In the genomic region with DNA sequence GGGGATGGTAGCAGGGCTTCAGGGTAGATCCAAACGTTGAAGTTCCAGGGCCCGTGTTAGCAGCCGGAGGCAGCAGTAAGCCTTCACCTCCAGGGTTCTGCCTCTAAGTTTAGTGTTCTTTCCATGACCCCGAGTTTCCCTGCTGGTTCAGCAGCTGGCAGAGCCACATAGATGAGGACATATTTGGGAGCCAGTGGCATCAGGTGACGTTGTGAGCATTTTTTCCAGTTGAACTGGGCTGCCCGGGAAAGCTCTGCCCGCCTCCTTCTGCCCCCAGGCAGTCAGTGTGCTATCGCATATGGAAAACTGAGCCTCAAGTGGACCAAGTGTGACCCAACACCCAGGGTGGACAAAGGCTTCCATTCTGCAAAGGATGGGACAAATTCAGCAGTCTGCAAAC, we compare ENCODE assay signal across 18 mouse cellular contexts. TPM values are rescaled to one million over a fixed set of nuclear protein-coding genes. Genes with fewer than 3 reads are reported as not detected.
"Had no signal": no experiment of that assay in that cellular context is flagged by ENCODE, and none has a peak within 500 bp of the region (broad histone marks: within the 10 kb centered on the region; RNA-seq: fewer than 3 reads in every experiment).

No protein-coding gene starts in this region.

- H3K4me3 ChIP-seq: left cerebral cortex, adult 2 months; liver, embryonic 13.5 days; midbrain, embryonic 12.5 days; midbrain, embryonic 15.5 days; neural tube, embryonic 12.5 days; neural tube, embryonic 15.5 days; stomach, embryonic 15.5 days had no signal

- H3K9ac ChIP-seq: liver, embryonic 13.5 days; midbrain, embryonic 12.5 days; midbrain, embryonic 15.5 days; neural tube, embryonic 12.5 days; neural tube, embryonic 15.5 days; stomach, embryonic 15.5 days had no signal

- H3K27ac ChIP-seq: kidney, postnatal 0 days; left cerebral cortex, adult 2 months; liver, embryonic 13.5 days; midbrain, embryonic 12.5 days; midbrain, embryonic 15.5 days; neural tube, embryonic 12.5 days; neural tube, embryonic 15.5 days; stomach, embryonic 15.5 days had no signal

- H3K27me3 ChIP-seq: midbrain, embryonic 12.5 days; midbrain, embryonic 15.5 days; neural tube, embryonic 12.5 days; neural tube, embryonic 15.5 days; stomach, embryonic 15.5 days had no signal

- H3K36me3 ChIP-seq: liver, embryonic 13.5 days; midbrain, embryonic 12.5 days; midbrain, embryonic 15.5 days; neural tube, embryonic 12.5 days; neural tube, embryonic 15.5 days; stomach, embryonic 15.5 days had no signal

- H3K4me1 ChIP-seq: liver, embryonic 13.5 days; midbrain, embryonic 12.5 days; neural tube, embryonic 12.5 days; stomach, embryonic 15.5 days had no signal

- ATAC-seq: midbrain, embryonic 15.5 days had no signal

- DNase-seq: layer of hippocampus, postnatal 36 days; liver, embryonic 13.5 days; lung, adult 2 months; lung, postnatal 14 days; lung, postnatal 4 days; right cerebral cortex, adult 18-20 months; right cerebral cortex, postnatal 14 days; right cerebral cortex, postnatal 4 days; spleen, adult 18-20 months; thymus, postnatal 25 days had no signal

RNA-seq across cellular contexts. Expression of gene Esrrg, which starts 36.7 kb away (rescaled TPM):
- total RNA-seq: megakaryocyte progenitor cell, adult 5-6 weeks had no signal
